Mouse (Mus musculus) kidney, adult 2 months (tissue): Measurements from ENCODE around the gene Il19.

ENCODE experiments used
- CTCF ChIP-seq: fragments of 200-500 bp; conservative IDR thresholded peaks from 2 replicates; pipeline ENCODE4 v1.5.1; 2011; ENCODE audit warnings: low read depth, mild to moderate bottlenecking, control low read depth, low read length, moderate library complexity, mixed read lengths; ENCODE audit not compliant: insufficient read depth, insufficient read length
- POLR2A ChIP-seq: fragments of 200-500 bp; IDR thresholded peaks from one replicate; pipeline ENCODE4 v1.6.1; 2011; ENCODE audit warnings: low read depth, low read length, control low read depth

DNA sequence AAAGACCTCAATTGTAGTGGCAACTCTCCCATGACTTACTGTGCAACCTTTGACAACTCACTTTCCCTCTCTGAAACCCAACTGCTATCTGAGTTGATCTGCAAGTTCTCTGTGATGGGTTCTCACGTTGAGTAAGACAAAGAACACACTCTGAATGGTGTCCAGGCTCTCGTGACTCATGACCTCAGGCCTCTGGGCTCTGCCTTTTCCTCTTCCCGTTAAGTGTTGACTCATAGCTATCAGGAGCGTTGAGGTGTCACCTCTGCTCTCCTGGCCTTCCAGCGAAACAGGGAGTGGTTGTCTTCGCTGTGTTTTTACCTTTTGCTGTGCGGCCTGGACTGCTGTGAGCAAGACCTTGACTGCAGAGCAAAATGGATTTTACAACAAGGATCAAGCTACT, 37.4 kb downstream of the Il19 start:
- TF ChIP-seq CTCF (no peak), POLR2A (no peak)
